Mouse (Mus musculus): Measurements from ENCODE around the gene Pax9. TPM values are rescaled to one million over a fixed set of nuclear protein-coding genes. Genes with fewer than 3 reads are reported as not detected.

Gene Pax9
- polyA plus RNA-seq (2012; ENCODE audit: low replicate concordance): 0.02 and 0.15 TPM in 2 replicates

DNA sequence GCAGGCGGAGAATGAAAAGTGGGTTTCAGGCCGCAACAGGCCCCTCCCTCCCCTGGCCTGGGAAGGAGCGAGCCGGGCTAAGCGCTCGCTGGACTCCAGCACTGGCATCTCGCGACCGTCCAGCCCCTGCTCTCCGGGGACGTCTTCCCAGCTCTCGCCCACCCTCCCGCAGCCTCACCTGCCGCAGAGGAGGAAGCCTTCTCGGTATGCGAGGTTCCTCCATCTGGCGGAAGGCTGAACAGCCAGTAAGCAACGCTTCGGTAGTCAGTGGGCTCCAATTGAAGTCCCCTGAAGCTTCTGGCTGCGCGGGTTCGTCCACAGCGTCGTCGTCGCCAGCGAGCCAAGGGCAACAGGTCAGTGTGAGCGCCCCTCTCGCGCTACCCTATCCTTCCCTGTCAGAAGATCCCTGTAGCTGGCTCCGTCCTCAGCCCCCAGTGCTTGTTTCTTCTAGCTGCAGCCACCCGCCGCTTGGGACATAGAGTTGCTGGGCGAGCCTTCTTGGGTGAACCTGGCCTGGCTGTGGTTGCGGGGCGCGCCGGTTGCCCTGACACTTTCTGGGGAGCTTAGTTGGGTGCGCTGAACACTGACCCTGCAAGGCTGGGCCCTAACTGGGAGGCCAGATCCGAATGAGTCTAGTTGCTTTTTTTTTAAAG, at the start of gene Pax9:
Gene Pax9 (plus strand): TSS at position 341 of the 653 bp plus-strand sequence.

Other genes starting within 250 kb of the Pax9 start
- gene Nkx2-1, start 154.9 kb upstream of the Pax9 start, polyA plus RNA-seq (2012; ENCODE audit: low replicate concordance): not detected in 2 replicates
- gene Nkx2-9, start 78.5 kb upstream of the Pax9 start, polyA plus RNA-seq (2012; ENCODE audit: low replicate concordance): not detected in 2 replicates

Measured in hematopoietic multipotent progenitor cell, adult 10-12 weeks (in vitro differentiated cells).